Mouse (Mus musculus): ENCODE data around the gene Odf3l1.

- TF ChIP-seq POLR2A (IDR thresholded peaks at IDR 0.05; ENCODE audit: low read depth, low read length) (no peak), MAX (IDR thresholded peaks at IDR 0.05; ENCODE audit: low read length) (no peak), MYC (IDR thresholded peaks at IDR 0.05; ENCODE audit: low read depth, low read length) (no peak), USF2 (conservative IDR thresholded peaks at IDR 0.05; ENCODE audit: low read depth, low read length) (no peak), MXI1 (IDR thresholded peaks at IDR 0.05; ENCODE audit: low read depth, low read length) (no peak), PAX5 (IDR thresholded peaks at IDR 0.05; ENCODE audit: low read length) (no peak), EP300 (IDR thresholded peaks at IDR 0.05; ENCODE audit: low read length) (no peak), MEF2A (IDR thresholded peaks at IDR 0.05; ENCODE audit: borderline replicate concordance, low read depth, low read length) (no peak), RCOR1 (conservative IDR thresholded peaks at IDR 0.05; ENCODE audit: low read depth, low read length) (no peak), CTCF (conservative IDR thresholded peaks at IDR 0.05 in 1 of 2, IDR thresholded peaks at IDR 0.05 in 1 of 2; ENCODE audit: low read depth in 2 of 2, low read length in 2 of 2) (no peak), USF1 (IDR thresholded peaks at IDR 0.05; ENCODE audit: low read depth, low read length) (no peak), KAT2A (IDR thresholded peaks at IDR 0.05; ENCODE audit: insufficient replicate concordance, low read length) (no peak), TBP (conservative IDR thresholded peaks at IDR 0.05; ENCODE audit: low read depth, low read length) (no peak)
Measured at GRCm38 (mm10) chr9:56864216-56864729, at the start of gene Odf3l1.

All from CH12.LX (cell line).